Mouse (Mus musculus) cortical plate, adult 2 months (tissue): ENCODE measurements around the gene Olfr1022.

Source experiments
- CTCF ChIP-seq: fragments of 200-500 bp; IDR thresholded peaks from 2 replicates; pipeline ENCODE4 v1.5.1; 2011; ENCODE audit warnings: mild to moderate bottlenecking, control low read depth, low read length; ENCODE audit not compliant: insufficient read depth; ENCODE audit errors: extremely low read depth
- POLR2A ChIP-seq: fragments of 200-500 bp; IDR thresholded peaks from 2 replicates; pipeline ENCODE4 v1.6.1; 2011; ENCODE audit warnings: mild to moderate bottlenecking, low read length, control low read depth; ENCODE audit not compliant: insufficient read depth; ENCODE audit errors: extremely low read depth

GRCm38 (mm10) chr2:85913197-85913596 lies 44.8 kb downstream of the Olfr1022 start:
- no peak for TF ChIP-seq CTCF
- no peak for TF ChIP-seq POLR2A
